Mouse (Mus musculus) lung, postnatal 0 days (tissue): ENCODE measurements around the gene Plcb1.

Experiments
- CTCF ChIP-seq: IDR thresholded peaks from 2 replicates; pipeline ENCODE4 v1.5.1; 2016; ENCODE audit warnings: antibody characterized with exemption, mild to moderate bottlenecking
- EP300 ChIP-seq: IDR thresholded peaks from 2 replicates; pipeline ENCODE4 v1.6.1; 2016; ENCODE audit warnings: antibody characterized with exemption, mild to moderate bottlenecking, control low read depth

DNA sequence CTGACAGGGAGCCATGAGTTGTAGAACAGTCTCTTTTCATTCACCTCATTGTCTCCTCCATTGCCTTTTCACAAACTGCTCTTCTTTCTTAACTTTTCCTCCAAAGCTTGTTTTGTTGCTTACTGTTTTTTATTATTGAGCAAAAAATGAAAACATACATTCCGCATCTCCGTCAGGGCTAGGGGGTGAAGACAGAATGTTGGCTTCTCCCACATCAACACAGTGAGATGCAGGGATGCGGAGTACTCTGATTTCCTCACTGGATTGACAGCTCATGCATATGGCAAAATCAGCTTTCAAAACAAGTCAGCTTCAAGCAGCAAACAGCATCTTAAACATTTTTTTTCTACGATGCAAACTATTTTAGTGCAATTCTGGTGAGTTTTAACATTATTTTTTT lies 108.9 kb downstream of the Plcb1 start:
- TF ChIP-seq CTCF (no peak), EP300 (no peak)
